ENCODE assay signal across 8 mouse cellular contexts in the genomic region with DNA sequence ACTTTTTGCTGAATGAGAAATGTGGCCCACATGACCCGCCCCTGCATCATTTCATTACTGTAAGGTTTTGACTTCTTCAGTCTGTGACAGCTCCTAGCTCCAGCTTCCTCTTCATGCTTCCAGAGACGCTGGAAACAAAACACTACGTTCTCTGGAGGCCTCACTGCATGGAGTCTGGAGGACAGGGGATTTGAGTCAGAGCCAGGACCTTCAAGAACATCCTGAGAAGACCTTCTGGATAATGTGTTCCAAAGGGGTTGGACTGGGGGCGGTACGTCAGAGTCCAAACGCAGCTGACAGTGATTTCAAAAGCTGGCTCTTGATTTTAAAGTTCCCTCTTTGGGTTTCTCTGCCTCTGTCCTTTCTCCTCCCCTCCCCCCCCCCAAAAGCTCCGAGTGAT.
DNase-seq lines count a peak whose midpoint lies in the region.
"Had no signal": no experiment of that assay in that cellular context is flagged by ENCODE, and none has a peak within 500 bp of the region (broad histone marks: within the 10 kb centered on the region; RNA-seq: fewer than 3 reads in every experiment).

No protein-coding gene starts in this region.

- intact Hi-C loops in heart, postnatal 14 days (cut with DNase I) = no loop called here
- intact Hi-C loops in left cerebral cortex, postnatal 25 days (cut with DNase I) = no loop called here

- peak; percentile 15 for DNase-seq in kidney, adult 9 months
- DNase-seq in kidney, adult 11 months = no peak
- peak; percentile 6 for DNase-seq in 3T3-L1 (ENCODE audit: low read depth, low spot score)
- DNase-seq in Muller cell, postnatal 12 days (ENCODE audit: inconsistent ontology term) = peak; percentile 22
- DNase-seq in heart, postnatal 14 days = peak; percentile 43 to 50
- DNase-seq in left cerebral cortex, postnatal 25 days (ENCODE audit: low spot score in 2 of 2) = no peak
- no peak for DNase-seq in layer of hippocampus, adult 9-10 months (ENCODE audit: low spot score)
- DNase-seq: cerebellum, postnatal 14 days had no signal

Comparison
In these comparisons a context has a peak if more than half of its experiments do, and no peak if none do; other contexts are left out.
1. DNase-seq: peak in kidney, adult 9 months (single experiment), 3T3-L1 (single experiment), Muller cell, postnatal 12 days (single experiment) and heart, postnatal 14 days (2 of 2); none in kidney, adult 11 months (single experiment), left cerebral cortex, postnatal 25 days (0 of 2) and layer of hippocampus, adult 9-10 months (single experiment).